Comparison of ENCODE assay signal across 22 mouse cellular contexts in genomic region chr12:81568374-81568773, GRCm38 (mm10). TPM values are rescaled to one million over a fixed set of nuclear protein-coding genes. Genes with fewer than 3 reads are reported as not detected.
DNase-seq lines count a peak whose midpoint lies in the region; ATAC-seq and TF ChIP-seq lines count a peak whose summit lies in the region.
"Had no signal": no experiment of that assay in that cellular context is flagged by ENCODE, and none has a peak within 500 bp of the region (broad histone marks: within the 10 kb centered on the region; RNA-seq: fewer than 3 reads in every experiment).

Gene Adam21, minus strand, starts transcription at chr12:81568474.

- peak within 1 kb of the TSS; percentile 21; the same call in 1 of the 2 replicates for H3K4me2 ChIP-seq in liver, embryonic 13.5 days
- no peak within 1 kb of the TSS for H3K4me2 ChIP-seq in liver, embryonic 11.5 days
- H3K4me2 ChIP-seq in neural tube, embryonic 15.5 days = no peak within 1 kb of the TSS
- H3K4me2 ChIP-seq: embryonic facial prominence, embryonic 13.5 days; embryonic facial prominence, embryonic 15.5 days; forebrain, embryonic 12.5 days had no signal

- H3K27me3 ChIP-seq in liver, embryonic 13.5 days = no peaks in the 10 kb centered on the region
- no peaks in the 10 kb centered on the region for H3K27me3 ChIP-seq in liver, embryonic 11.5 days (replicated peaks; ENCODE audit: control insufficient read depth, insufficient read depth, low read length)
- H3K27me3 ChIP-seq in testis, adult 2 months (ENCODE audit: control insufficient read depth, insufficient read depth, low read length) = no peaks in the 10 kb centered on the region
- H3K27me3 ChIP-seq in neural tube, embryonic 15.5 days (replicated peaks) = no peaks in the 10 kb centered on the region
- H3K27me3 ChIP-seq: embryonic facial prominence, embryonic 13.5 days; embryonic facial prominence, embryonic 15.5 days; forebrain, embryonic 12.5 days had no signal

- no peak for TF ChIP-seq CTCF in testis, adult 2 months (IDR thresholded peaks at IDR 0.05; ENCODE audit: control insufficient read depth, insufficient read depth, insufficient replicate concordance, low read depth, low read length)

- H3K27ac ChIP-seq in liver, embryonic 13.5 days = no peak within 1 kb of the TSS
- no peak within 1 kb of the TSS for H3K27ac ChIP-seq in liver, embryonic 11.5 days (ENCODE audit: low read depth, low read length)
- H3K27ac ChIP-seq in testis, adult 2 months (ENCODE audit: control insufficient read depth, insufficient read depth, low read depth, low read length) = no peak within 1 kb of the TSS
- no peak within 1 kb of the TSS for H3K27ac ChIP-seq in neural tube, embryonic 15.5 days (replicated peaks)
- H3K27ac ChIP-seq: embryonic facial prominence, embryonic 13.5 days; embryonic facial prominence, embryonic 15.5 days; forebrain, embryonic 10.5 days; forebrain, embryonic 12.5 days had no signal

- H3K36me3 ChIP-seq in liver, embryonic 13.5 days = peaks cover 21% of the 10 kb centered on the region
- H3K36me3 ChIP-seq in liver, embryonic 11.5 days (ENCODE audit: control insufficient read depth, insufficient read depth, low read length) = peaks cover 5% of the 10 kb centered on the region; the same call in 1 of the 2 replicates
- no peaks in the 10 kb centered on the region for H3K36me3 ChIP-seq in testis, adult 2 months (ENCODE audit: control insufficient read depth, insufficient read depth, low read length)
- H3K36me3 ChIP-seq in neural tube, embryonic 15.5 days = peaks cover 26% of the 10 kb centered on the region

- ATAC-seq in liver, embryonic 13.5 days (ENCODE audit: low read depth) = no peak
- ATAC-seq in liver, embryonic 11.5 days (replicated peaks; ENCODE audit: low FRiP score) = no peak
- ATAC-seq in neural tube, embryonic 15.5 days (ENCODE audit: low FRiP score) = no peak
- ATAC-seq: forebrain, embryonic 14.5 days; forebrain, embryonic 16.5 days had no signal

- peaks cover 10% of the 10 kb centered on the region for H3K4me1 ChIP-seq in liver, embryonic 13.5 days (replicated peaks)
- H3K4me1 ChIP-seq in liver, embryonic 11.5 days (replicated peaks; ENCODE audit: control insufficient read depth, insufficient read depth, low read length) = no peaks in the 10 kb centered on the region
- no peaks in the 10 kb centered on the region for H3K4me1 ChIP-seq in testis, adult 2 months (ENCODE audit: control insufficient read depth, insufficient read depth, low read length)
- H3K4me1 ChIP-seq in neural tube, embryonic 15.5 days = no peaks in the 10 kb centered on the region
- H3K4me1 ChIP-seq: embryonic facial prominence, embryonic 13.5 days; embryonic facial prominence, embryonic 15.5 days; forebrain, embryonic 10.5 days; forebrain, embryonic 12.5 days had no signal

- DNase-seq in liver, embryonic 13.5 days = no peak
- DNase-seq in liver, embryonic 11.5 days (ENCODE audit: low spot score) = no peak
- DNase-seq in testis, postnatal 10 days (ENCODE audit: low spot score) = no peak
- DNase-seq: adrenal gland, adult 2 months; adrenal gland, postnatal 10 days; adrenal gland, postnatal 25 days; cerebellum, adult 11 months; cerebellum, adult 18-20 months; cerebellum, adult 8-10 months; cerebellum, adult 9-11 months; cerebellum, postnatal 14 days; cerebellum, postnatal 36 days; embryo, embryonic 11 days had no signal

- 72% methylated on average over 1 of the region's 1 CpGs for WGBS in liver, embryonic 13.5 days (ENCODE audit: insufficient replicate concordance)
- 86% methylated on average over 1 of the region's 1 CpGs for WGBS in liver, embryonic 11.5 days
- WGBS in neural tube, embryonic 15.5 days = 97% methylated on average over 1 of the region's 1 CpGs

- no peaks in the 10 kb centered on the region for H3K9me3 ChIP-seq in liver, embryonic 13.5 days (replicated peaks)
- no peaks in the 10 kb centered on the region for H3K9me3 ChIP-seq in liver, embryonic 11.5 days (ENCODE audit: control insufficient read depth, low read length)
- H3K9me3 ChIP-seq in neural tube, embryonic 15.5 days (replicated peaks) = no peaks in the 10 kb centered on the region
- H3K9me3 ChIP-seq: embryonic facial prominence, embryonic 13.5 days; embryonic facial prominence, embryonic 15.5 days; forebrain, embryonic 10.5 days; forebrain, embryonic 12.5 days had no signal

- TF ChIP-seq POLR2A in testis, adult 2 months (IDR thresholded peaks at IDR 0.05; ENCODE audit: control insufficient read depth, low read depth, low read length) = no peak

- no peak within 1 kb of the TSS for H3K4me3 ChIP-seq in liver, embryonic 13.5 days (replicated peaks)
- H3K4me3 ChIP-seq in liver, embryonic 11.5 days (ENCODE audit: low read depth, low read length) = no peak within 1 kb of the TSS
- peak within 1 kb of the TSS; percentile 57 for H3K4me3 ChIP-seq in testis, adult 2 months (ENCODE audit: control insufficient read depth, low read depth, low read length)
- no peak within 1 kb of the TSS for H3K4me3 ChIP-seq in neural tube, embryonic 15.5 days (replicated peaks)
- H3K4me3 ChIP-seq: embryonic facial prominence, embryonic 13.5 days; embryonic facial prominence, embryonic 15.5 days; erythroblast, embryonic 14.5 days; forebrain, embryonic 10.5 days; forebrain, embryonic 12.5 days had no signal

- no peak within 1 kb of the TSS for H3K9ac ChIP-seq in liver, embryonic 13.5 days
- H3K9ac ChIP-seq in liver, embryonic 11.5 days (ENCODE audit: low read depth, low read length) = no peak within 1 kb of the TSS
- H3K9ac ChIP-seq in neural tube, embryonic 15.5 days (replicated peaks) = no peak within 1 kb of the TSS
- H3K9ac ChIP-seq: embryonic facial prominence, embryonic 13.5 days; embryonic facial prominence, embryonic 15.5 days; forebrain, embryonic 12.5 days had no signal

RNA-seq across cellular contexts. Expression of gene Adam21, which starts in this region (rescaled TPM):
- not detected in 2 replicates for polyA plus RNA-seq in liver, embryonic 13.5 days (2015; fragmentation: Nextera tagmentation; extraction: Ambion mirVana)
- polyA plus RNA-seq in liver, embryonic 11.5 days (2014; fragmentation: Nextera tagmentation; extraction: Ambion mirVana) = 0.10 and 0.12 TPM in 2 replicates
- polyA plus RNA-seq in testis, adult 2 months (2012; rRNA removed) = 9.0 and 13.7 TPM in 2 replicates
- polyA plus RNA-seq in neural tube, embryonic 15.5 days (2015; fragmentation: Nextera tagmentation; extraction: Ambion mirVana) = 0.88 and 1.2 TPM in 2 replicates
- polyA plus RNA-seq: adrenal gland, adult 2 months; erythroblast, embryonic 14.5 days had no signal
